Mouse (Mus musculus) right cerebral cortex, postnatal 4 days (tissue): ENCODE data around the gene Gm20814.
"Not testable (repeated sequence)": the region's sequence is repeated elsewhere in the genome, so short reads cannot be mapped to it uniquely, and the experiment has no call there.

Source experiments
- DNase-seq: peaks from one replicate; pipeline ENCODE4 v3.0.0-alpha.2; 2022

Gm20814 gene

GRCm38 (mm10) chrY:75195556-75195955, at the start of gene Gm20814:
Gene Gm20814, plus strand, starts transcription at chrY:75195856.
- DNase-seq: not testable (repeated sequence)
